Mouse (Mus musculus): ENCODE results near the gene Dennd1a. TPM values are rescaled to one million over a fixed set of nuclear protein-coding genes. Genes with fewer than 3 reads are reported as not detected.
A peak's percentile ranks its signal among the peaks of the same experiment; 100 is the strongest.

Dennd1a gene
- polyA plus RNA-seq, 1 experiment from 2014 or later, result 10.3 TPM

GRCm38 (mm10) chr2:38126383-38126732 lies 160.8 kb downstream of the Dennd1a start:
- no peak for ATAC-seq
- TF ChIP-seq CTCF (IDR thresholded peaks at IDR 0.05; ENCODE audit: low read depth), result no peak
- H3K27ac ChIP-seq (ENCODE audit: low read depth, low read length), result no peak overlapping the region
- no peak overlapping the region for H3K4me3 ChIP-seq (ENCODE audit: low read depth, low read length)
- 53% methylated on average over 3 of the region's 3 CpGs for whole genome bisulfite sequencing
- H3K9me3 ChIP-seq (ENCODE audit: control insufficient read depth), result no peaks in the 10 kb centered on the region
- no peaks in the 10 kb centered on the region for H3K27me3 ChIP-seq (replicated peaks; ENCODE audit: control insufficient read depth, insufficient read depth, low read length)
- peaks cover 8% of the 10 kb centered on the region for H3K36me3 ChIP-seq (ENCODE audit: control insufficient read depth, insufficient read depth)
- H3K9ac ChIP-seq (ENCODE audit: low read depth, low read length), result no peak overlapping the region
- no peak overlapping the region for H3K4me2 ChIP-seq (replicated peaks; ENCODE audit: low read depth)
- H3K4me1 ChIP-seq (replicated peaks; ENCODE audit: control insufficient read depth, insufficient read depth, low read length), result no peaks in the 10 kb centered on the region

DNA sequence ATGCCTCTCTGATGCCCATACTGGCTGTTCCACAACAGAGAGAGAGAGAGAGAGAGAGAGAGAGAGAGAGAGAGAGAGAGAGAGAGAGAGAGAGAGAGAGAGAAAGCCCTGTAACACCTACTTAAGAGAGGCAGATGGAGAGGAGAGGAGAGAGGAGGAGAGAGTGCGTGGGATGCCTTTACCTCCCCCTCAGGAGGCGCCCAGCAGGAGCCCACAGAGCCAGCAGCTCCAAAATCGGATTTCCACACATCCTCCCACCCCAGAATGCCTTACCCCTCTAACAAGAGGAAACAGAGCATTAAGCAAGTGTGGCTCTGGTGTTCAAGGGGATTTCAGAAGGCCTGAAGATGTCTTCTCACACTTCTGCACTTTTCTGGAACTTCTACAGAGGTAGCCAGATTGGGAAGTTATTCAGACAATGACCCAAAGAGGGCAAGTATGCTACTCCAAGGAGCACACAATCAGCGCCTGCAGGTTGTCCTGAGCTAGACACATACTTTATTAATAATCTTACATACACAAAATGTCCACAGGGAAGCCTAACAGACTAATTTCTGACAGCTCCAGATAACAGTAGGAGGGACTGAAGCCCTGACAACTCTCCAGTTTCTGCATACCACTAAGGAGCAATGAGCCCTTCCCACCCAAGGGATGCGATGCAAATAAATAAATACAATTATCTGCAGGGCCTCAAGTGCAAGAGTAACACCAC lies 161.4 kb downstream of the Dennd1a start:
- Histone ChIP-seq H3K9me3 (ENCODE audit: control insufficient read depth) (no peaks in the 10 kb centered on the region), H3K4me1 (replicated peaks; ENCODE audit: control insufficient read depth, insufficient read depth, low read length) (no peaks in the 10 kb centered on the region), H3K4me3 (ENCODE audit: low read depth, low read length) (no peak overlapping the region), H3K4me2 (replicated peaks; ENCODE audit: low read depth) (no peak overlapping the region), H3K27me3 (replicated peaks; ENCODE audit: control insufficient read depth, insufficient read depth, low read length) (no peaks in the 10 kb centered on the region), H3K27ac (ENCODE audit: low read depth, low read length) (no peak overlapping the region), H3K36me3 (ENCODE audit: control insufficient read depth, insufficient read depth) (peaks cover 8% of the 10 kb centered on the region), H3K9ac (ENCODE audit: low read depth, low read length) (no peak overlapping the region)
- no peak for ATAC-seq
- 70% methylated on average over 5 of the region's 5 CpGs for WGBS
- TF ChIP-seq CTCF (IDR thresholded peaks at IDR 0.05; ENCODE audit: low read depth), result no peak

GRCm38 (mm10) chr2:38124727-38125126 lies 162.5 kb downstream of the Dennd1a start:
- no peak overlapping the region for H3K4me3 ChIP-seq (ENCODE audit: low read depth, low read length)
- H3K36me3 ChIP-seq (ENCODE audit: control insufficient read depth, insufficient read depth), result peaks cover 8% of the 10 kb centered on the region
- no peaks in the 10 kb centered on the region for H3K9me3 ChIP-seq (ENCODE audit: control insufficient read depth)
- no peaks in the 10 kb centered on the region for H3K4me1 ChIP-seq (replicated peaks; ENCODE audit: control insufficient read depth, insufficient read depth, low read length)
- H3K4me2 ChIP-seq (replicated peaks; ENCODE audit: low read depth), result no peak overlapping the region
- WGBS, result 90% methylated on average over 1 of the region's 1 CpGs
- no peak for TF ChIP-seq CTCF (IDR thresholded peaks at IDR 0.05; ENCODE audit: low read depth)
- H3K27me3 ChIP-seq (replicated peaks; ENCODE audit: control insufficient read depth, insufficient read depth, low read length), result no peaks in the 10 kb centered on the region
- no peak overlapping the region for H3K27ac ChIP-seq (ENCODE audit: low read depth, low read length)
- no peak for ATAC-seq
- H3K9ac ChIP-seq (ENCODE audit: low read depth, low read length), result no peak overlapping the region

GRCm38 (mm10) chr2:38115000-38115399 lies 172.2 kb downstream of the Dennd1a start:
- WGBS, result 46% methylated on average over 2 of the region's 2 CpGs
- TF ChIP-seq CTCF (IDR thresholded peaks at IDR 0.05; ENCODE audit: low read depth), result peak; percentile 39

GRCm38 (mm10) chr2:38111655-38112351 lies 175.4 kb downstream of the Dennd1a start:
- H3K4me3 ChIP-seq (ENCODE audit: low read depth, low read length), result no peak overlapping the region
- no peak overlapping the region for H3K9ac ChIP-seq (ENCODE audit: low read depth, low read length)
- H3K9me3 ChIP-seq (ENCODE audit: control insufficient read depth), result no peaks in the 10 kb centered on the region
- no peaks in the 10 kb centered on the region for H3K36me3 ChIP-seq (ENCODE audit: control insufficient read depth, insufficient read depth)
- no peaks in the 10 kb centered on the region for H3K4me1 ChIP-seq (replicated peaks; ENCODE audit: control insufficient read depth, insufficient read depth, low read length)
- WGBS, result 64% methylated on average over 5 of the region's 5 CpGs
- no peak for ATAC-seq
- TF ChIP-seq CTCF (IDR thresholded peaks at IDR 0.05; ENCODE audit: low read depth), result no peak
- H3K27ac ChIP-seq (ENCODE audit: low read depth, low read length), result no peak overlapping the region
- H3K4me2 ChIP-seq (replicated peaks; ENCODE audit: low read depth), result no peak overlapping the region
- no peaks in the 10 kb centered on the region for H3K27me3 ChIP-seq (replicated peaks; ENCODE audit: control insufficient read depth, insufficient read depth, low read length)

More at GRCm38 (mm10) chr2:38115000-38115399, 172.2 kb downstream of the Dennd1a start:
- no peaks in the 10 kb centered on the region for H3K27me3 ChIP-seq (replicated peaks; ENCODE audit: control insufficient read depth, insufficient read depth, low read length)
- H3K4me3 ChIP-seq (ENCODE audit: low read depth, low read length), result no peak overlapping the region
- H3K4me1 ChIP-seq (replicated peaks; ENCODE audit: control insufficient read depth, insufficient read depth, low read length), result no peaks in the 10 kb centered on the region
- H3K4me2 ChIP-seq (replicated peaks; ENCODE audit: low read depth), result no peak overlapping the region
- H3K9me3 ChIP-seq (ENCODE audit: control insufficient read depth), result no peaks in the 10 kb centered on the region
- H3K9ac ChIP-seq (ENCODE audit: low read depth, low read length), result no peak overlapping the region
- H3K27ac ChIP-seq (ENCODE audit: low read depth, low read length), result no peak overlapping the region
- peak; percentile 54 for ATAC-seq
- H3K36me3 ChIP-seq (ENCODE audit: control insufficient read depth, insufficient read depth), result no peaks in the 10 kb centered on the region

DNA sequence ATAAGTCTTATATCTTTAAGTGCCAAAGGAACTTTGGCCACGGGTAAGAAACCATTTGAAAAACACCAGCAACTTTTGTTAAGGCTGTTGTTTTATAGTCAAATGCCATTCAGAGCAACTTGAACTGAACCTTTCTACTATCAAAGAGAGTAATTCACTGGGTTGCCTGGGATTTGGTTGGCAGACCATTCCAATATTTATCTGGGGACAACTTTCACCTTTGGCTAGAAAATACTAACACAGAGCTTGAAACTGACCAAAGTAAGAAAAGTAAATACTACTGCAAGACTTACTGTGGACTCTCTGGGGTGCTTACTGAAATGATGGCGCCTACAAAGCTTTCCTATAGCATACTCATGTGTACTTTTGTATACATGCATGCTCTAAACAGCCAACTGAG lies 178.6 kb downstream of the Dennd1a start:
- H3K36me3 ChIP-seq (ENCODE audit: control insufficient read depth, insufficient read depth), result no peaks in the 10 kb centered on the region
- no peak overlapping the region for H3K27ac ChIP-seq (ENCODE audit: low read depth, low read length)
- no peak overlapping the region for H3K4me2 ChIP-seq (replicated peaks; ENCODE audit: low read depth)
- ATAC-seq, result no peak
- H3K9me3 ChIP-seq (ENCODE audit: control insufficient read depth), result no peaks in the 10 kb centered on the region
- no peak overlapping the region for H3K4me3 ChIP-seq (ENCODE audit: low read depth, low read length)
- no peaks in the 10 kb centered on the region for H3K27me3 ChIP-seq (replicated peaks; ENCODE audit: control insufficient read depth, insufficient read depth, low read length)
- no peaks in the 10 kb centered on the region for H3K4me1 ChIP-seq (replicated peaks; ENCODE audit: control insufficient read depth, insufficient read depth, low read length)
- H3K9ac ChIP-seq (ENCODE audit: low read depth, low read length), result no peak overlapping the region
- no peak for TF ChIP-seq CTCF (IDR thresholded peaks at IDR 0.05; ENCODE audit: low read depth)
- WGBS, result 82% methylated on average over 2 of the region's 2 CpGs
